Mouse (Mus musculus) liver, adult 2 months (tissue): ENCODE data around the gene Mmp17. TPM values are rescaled to one million over a fixed set of nuclear protein-coding genes. Genes with fewer than 3 reads are reported as not detected.
A peak's percentile ranks its signal among the peaks of the same experiment; 100 is the strongest.
"Not testable (repeated sequence)": the region's sequence is repeated elsewhere in the genome, so short reads cannot be mapped to it uniquely, and the experiment has no call there.

Experiments
- DNase-seq: peaks from one replicate; pipeline ENCODE4 v3.0.0-alpha.2; 2011; ENCODE audit warnings: low read depth, low spot score; ENCODE audit errors: extremely low read depth
- H3K27ac ChIP-seq: fragments of 200-500 bp; replicated peaks from 2 replicates; pipeline ENCODE4 v1.5.1; 2012; ENCODE audit warnings: low read depth, mild to moderate bottlenecking, control low read depth, inconsistent platforms, low read length; ENCODE audit not compliant: insufficient read depth
- H3K27me3 ChIP-seq: fragments of 200-500 bp; 2 replicates; pipeline ENCODE4 v1.6.1; 2012; ENCODE audit warnings: mild to moderate bottlenecking, moderate library complexity, low read length, inconsistent platforms; ENCODE audit not compliant: control insufficient read depth, insufficient read depth
- H3K36me3 ChIP-seq: fragments of 200-500 bp; 2 replicates; pipeline ENCODE4 v1.6.1; 2012; ENCODE audit warnings: low read length, inconsistent platforms; ENCODE audit not compliant: control insufficient read depth, insufficient read depth
- H3K4me1 ChIP-seq: fragments of 200-500 bp; 2 replicates; pipeline ENCODE4 v1.6.1; 2011; ENCODE audit warnings: low read length; ENCODE audit not compliant: control insufficient read depth, insufficient read depth
- H3K4me3 ChIP-seq: fragments of 200-500 bp; 2 replicates; pipeline ENCODE4 v1.5.1; 2011; ENCODE audit warnings: low read depth, mild to moderate bottlenecking, control low read depth, low read length, moderate library complexity; ENCODE audit not compliant: insufficient read depth
- H3K79me2 ChIP-seq: fragments of 200-500 bp; 2 replicates; pipeline ENCODE4 v1.6.1; 2012; ENCODE audit warnings: inconsistent platforms, mild to moderate bottlenecking, low read length, moderate library complexity; ENCODE audit not compliant: control insufficient read depth, insufficient read depth
- H3K9ac ChIP-seq: fragments of 200-500 bp; 2 replicates; pipeline ENCODE4 v1.6.1; 2012; ENCODE audit warnings: low read depth, mild to moderate bottlenecking, control low read depth, inconsistent platforms, low read length
- CTCF ChIP-seq: fragments of 200-500 bp; IDR thresholded peaks from 2 replicates; pipeline ENCODE4 v1.5.1; 2011; ENCODE audit warnings: low read depth, low read length, control low read depth
- POLR2A ChIP-seq: fragments of 200-500 bp; IDR thresholded peaks from 2 replicates; pipeline ENCODE4 v1.6.1; 2011; ENCODE audit warnings: low read length, control low read depth; ENCODE audit not compliant: insufficient read depth; ENCODE audit errors: extremely low read depth
- WGBS: fragments of 180-500 bp; shearing (Covaris S2); methylation state at CpG from one replicate; pipeline ENCODE4 v1.1.7; 2018; 5-methylcytosine and 5-hydroxymethylcytosine counted together
- polyA plus RNA-seq: library from polyadenylated mRNA; depleted of rRNA; stranded (reverse); fragments of >200 nt; gene quantifications from 2 replicates; pipeline ENCODE4 v1.2.3, GENCODE M21; 2012
- total RNA-seq: library from RNA; depleted of rRNA; stranded (reverse); fragments of >200 nt; gene quantifications from 2 replicates; pipeline ENCODE4 v1.2.3, GENCODE M21; 2014

Gene Mmp17
- total and polyA plus RNA-seq, 2 experiments: 0.09 to 0.31 TPM

DNA sequence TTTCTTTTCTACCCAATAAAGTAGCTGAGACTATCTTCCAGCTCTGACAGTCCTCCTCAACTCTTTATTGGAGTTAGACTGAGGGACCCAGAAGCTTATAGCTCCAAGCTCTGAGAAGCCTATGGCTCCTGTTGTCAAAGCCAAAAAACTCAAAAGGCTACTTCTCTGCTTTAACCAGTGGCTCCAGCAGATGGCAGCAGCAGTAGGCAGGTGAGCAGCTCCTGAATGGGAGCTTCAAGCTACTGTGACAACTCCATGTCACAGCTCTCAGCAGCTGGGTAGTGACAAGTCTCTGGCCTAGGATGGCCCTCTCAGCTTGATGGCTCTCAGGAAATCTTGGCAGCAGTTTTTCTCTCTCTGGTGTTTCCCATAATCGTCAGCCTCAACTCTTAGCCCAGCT, 27.1 kb downstream of the Mmp17 start:
- H3K4me3 ChIP-seq: no peak overlapping the region
- WGBS: 8% methylated on average over 1 of the region's 1 CpGs

GRCm38 (mm10) chr5:129620600-129620999, 36.6 kb downstream of the Mmp17 start:
- 45% methylated on average over 9 of the region's 9 CpGs for WGBS
- H3K4me1 ChIP-seq, H3K4me3 ChIP-seq, H3K27ac ChIP-seq, H3K79me2 ChIP-seq, H3K9ac ChIP-seq, DNase-seq, H3K27me3 ChIP-seq, H3K36me3 ChIP-seq: not testable (repeated sequence)

More for the DNA sequence above, 27.1 kb downstream of the Mmp17 start:
- TF ChIP-seq POLR2A: no peak
- TF ChIP-seq CTCF: peak; percentile 85
- H3K9ac ChIP-seq: no peak overlapping the region
- peak; percentile 58 for DNase-seq
- no peaks in the 10 kb centered on the region for H3K4me1 ChIP-seq
- no peaks in the 10 kb centered on the region for H3K36me3 ChIP-seq
- H3K27ac ChIP-seq: no peak overlapping the region
- no peaks in the 10 kb centered on the region for H3K27me3 ChIP-seq
- H3K79me2 ChIP-seq: no peaks in the 10 kb centered on the region

DNA sequence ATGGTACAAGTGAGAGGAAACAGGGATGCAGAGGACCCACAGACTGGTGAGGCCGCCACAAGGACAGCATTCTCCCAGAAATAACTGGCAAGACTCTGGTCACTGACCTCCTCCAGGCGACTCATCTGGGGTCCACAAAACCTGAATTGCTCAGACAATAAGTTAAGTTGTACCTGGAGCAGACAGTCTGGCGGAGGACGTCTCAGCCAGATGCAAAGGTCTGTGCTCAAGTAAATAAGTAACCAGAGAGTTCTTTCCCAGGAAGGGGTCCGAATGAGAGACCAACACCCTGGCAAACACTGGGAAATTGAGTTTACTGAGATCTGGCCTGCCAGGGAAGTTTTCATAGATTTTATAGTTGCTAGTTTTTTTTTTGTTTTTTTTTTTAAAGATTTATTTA, 37.4 kb downstream of the Mmp17 start:
- H3K79me2 ChIP-seq: no peaks in the 10 kb centered on the region
- H3K9ac ChIP-seq: no peak overlapping the region
- WGBS: 42% methylated on average over 5 of the region's 5 CpGs
- no peak overlapping the region for H3K4me3 ChIP-seq
- peak; percentile 5 for DNase-seq
- TF ChIP-seq POLR2A (no peak), CTCF (no peak)
- H3K4me1 ChIP-seq: 0 out of 2 replicates have a peak, but pooled peaks cover 2% of the 10 kb centered on the region
- no peak overlapping the region for H3K27ac ChIP-seq
- no peaks in the 10 kb centered on the region for H3K36me3 ChIP-seq
- no peaks in the 10 kb centered on the region for H3K27me3 ChIP-seq

DNA sequence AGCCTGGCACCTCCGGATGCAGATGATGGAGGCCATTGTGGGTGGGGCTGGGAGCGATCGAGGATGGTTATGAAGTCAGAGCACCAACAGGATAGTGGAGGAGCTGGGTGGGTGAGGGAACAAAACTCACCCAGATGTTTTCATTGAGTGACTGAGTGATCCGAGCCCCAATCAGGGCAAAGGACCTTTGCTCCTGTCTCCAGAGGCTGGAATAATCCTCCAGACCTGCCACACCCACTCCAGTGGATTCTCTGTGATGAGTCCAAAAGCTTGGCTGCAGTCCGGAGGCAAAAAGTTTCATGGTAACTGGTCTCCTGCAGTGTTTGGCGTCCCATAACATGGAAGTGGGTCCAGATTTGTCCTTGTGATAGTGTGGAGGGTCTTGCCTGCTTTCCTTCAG, 42.1 kb downstream of the Mmp17 start:
- 84% methylated on average over 6 of the region's 6 CpGs for WGBS
- TF ChIP-seq CTCF: no peak
- no peak for TF ChIP-seq POLR2A
- no peaks in the 10 kb centered on the region for H3K79me2 ChIP-seq
- no peaks in the 10 kb centered on the region for H3K36me3 ChIP-seq
- DNase-seq: no peak
- no peak overlapping the region for H3K4me3 ChIP-seq
- 0 out of 2 replicates have a peak, but pooled peaks cover 2% of the 10 kb centered on the region for H3K4me1 ChIP-seq
- H3K27me3 ChIP-seq: no peaks in the 10 kb centered on the region
- no peak overlapping the region for H3K27ac ChIP-seq
- no peak overlapping the region for H3K9ac ChIP-seq

GRCm38 (mm10) chr5:129626586-129626985, 42.6 kb downstream of the Mmp17 start:
- H3K79me2 ChIP-seq, H3K4me1 ChIP-seq, H3K27me3 ChIP-seq, DNase-seq, H3K9ac ChIP-seq, H3K27ac ChIP-seq, H3K4me3 ChIP-seq, H3K36me3 ChIP-seq: not testable (repeated sequence)
- 73% methylated on average over 4 of the region's 4 CpGs for WGBS

DNA sequence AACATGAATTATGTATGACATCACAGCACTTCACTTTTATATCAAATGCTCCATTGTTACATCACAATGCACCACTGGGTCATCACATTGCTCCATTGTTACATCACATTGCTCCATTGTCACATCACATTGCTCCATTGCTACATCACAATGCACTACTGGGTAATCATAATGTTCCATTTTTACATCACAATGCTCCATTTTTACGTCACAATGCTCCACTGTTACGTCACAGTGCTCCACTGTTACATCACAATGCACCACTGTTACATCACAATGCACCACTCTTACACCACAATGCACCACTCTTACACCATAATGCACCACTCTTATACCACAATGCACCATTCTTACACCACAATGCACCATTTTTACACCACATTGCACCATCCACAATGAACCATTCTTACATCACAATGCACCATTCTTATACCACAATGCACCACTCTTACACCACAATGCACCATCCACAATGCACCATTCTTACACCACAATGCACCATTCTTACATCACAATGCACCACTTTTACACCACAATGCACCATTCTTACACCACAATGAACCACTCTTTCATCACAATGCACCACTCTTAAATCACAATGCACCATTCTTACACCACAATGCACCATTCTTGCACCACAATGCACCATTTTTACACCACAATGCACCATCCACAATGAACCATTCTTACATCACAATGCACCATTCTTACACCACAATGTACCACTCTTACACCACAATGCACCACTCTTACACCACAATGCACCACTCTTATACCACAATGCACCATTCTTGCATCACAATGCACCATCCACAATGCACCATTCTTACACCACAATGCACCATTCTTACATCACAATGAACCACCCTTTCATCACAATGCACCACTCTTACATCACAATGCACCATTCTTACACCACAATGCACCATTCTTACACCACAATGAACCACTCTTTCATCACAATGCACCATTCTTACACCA, 48.6 kb downstream of the Mmp17 start:
- not testable (repeated sequence) for DNase-seq, H3K9ac ChIP-seq, H3K79me2 ChIP-seq, H3K36me3 ChIP-seq, H3K4me3 ChIP-seq, H3K4me1 ChIP-seq, H3K27me3 ChIP-seq, H3K27ac ChIP-seq
- 80% methylated on average over 2 of the region's 2 CpGs for WGBS
